Mouse (Mus musculus): ENCODE measurements around the gene Ece1.

DNA sequence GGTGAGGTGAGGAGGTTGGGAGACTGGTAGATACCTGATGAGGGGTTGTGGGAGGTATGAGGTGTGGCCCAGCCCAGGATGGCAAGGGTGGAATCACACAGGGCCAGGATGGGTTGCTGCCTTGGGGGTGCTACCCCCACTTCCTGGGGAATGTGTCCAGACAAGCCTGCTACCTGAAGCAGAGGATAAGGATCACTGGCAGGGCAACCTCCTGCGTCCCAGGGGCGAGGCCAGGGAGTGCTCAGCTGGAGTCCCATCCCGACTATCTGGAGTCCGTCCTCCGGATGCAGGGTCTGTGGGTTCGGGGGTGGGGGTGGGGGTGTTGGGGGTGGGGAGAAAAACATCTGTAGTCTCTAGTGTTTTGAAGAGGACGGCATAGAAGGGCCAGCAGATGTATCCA, 40.8 kb downstream of the Ece1 start:
- no peak for TF ChIP-seq MEF2A (IDR thresholded peaks at IDR 0.05; ENCODE audit: extremely low read depth, insufficient replicate concordance, low read depth, low read length, poor library complexity, severe bottlenecking)
- no peak for TF ChIP-seq SMC3 (IDR thresholded peaks at IDR 0.05; ENCODE audit: low read depth, low read length)
- TF ChIP-seq ETS1 (IDR thresholded peaks at IDR 0.05; ENCODE audit: low read depth, low read length): no peak
- TF ChIP-seq TAL1 (IDR thresholded peaks at IDR 0.05; ENCODE audit: low read length): no peak
- no peak for TF ChIP-seq CTCF (IDR thresholded peaks at IDR 0.05 in 2 of 3, conservative IDR thresholded peaks at IDR 0.05 in 1 of 3; ENCODE audit: control insufficient read depth in 1 of 3, insufficient read depth in 1 of 3, low read depth in 2 of 3, low read length in 3 of 3, poor library complexity in 1 of 3, severe bottlenecking in 1 of 3)
- no peak for TF ChIP-seq E2F4 (IDR thresholded peaks at IDR 0.05; ENCODE audit: borderline replicate concordance, low read depth, low read length)
- no peak for TF ChIP-seq NRF1 (IDR thresholded peaks at IDR 0.05; ENCODE audit: insufficient read depth, low read depth, low read length, poor library complexity, severe bottlenecking)
- no peak for TF ChIP-seq SIN3A (IDR thresholded peaks at IDR 0.05; ENCODE audit: low read length)
